Comparison of ENCODE assay signal across 17 mouse cellular contexts in the genomic region with DNA sequence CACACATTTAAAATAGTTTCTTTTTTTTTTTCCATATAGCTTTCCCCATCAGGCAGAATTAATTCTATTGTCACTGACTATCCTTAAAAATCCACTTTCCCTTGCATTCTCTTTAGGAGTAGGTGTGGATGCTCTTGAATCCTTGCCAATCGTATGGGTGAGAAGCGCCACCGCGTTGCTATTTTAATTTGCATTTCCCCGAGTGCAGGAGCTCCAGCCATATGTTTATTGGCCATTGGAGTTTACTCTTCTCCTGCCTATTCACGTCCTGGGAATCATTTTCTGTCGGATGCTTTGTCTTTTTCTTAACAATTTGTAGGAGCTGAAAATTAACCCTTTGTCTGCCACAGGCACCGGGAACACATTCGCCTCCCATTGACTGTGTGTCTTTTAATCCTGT. TPM values are rescaled to one million over a fixed set of nuclear protein-coding genes. Genes with fewer than 3 reads are reported as not detected.
DNase-seq lines count a peak whose midpoint lies in the region; ATAC-seq and TF ChIP-seq lines count a peak whose summit lies in the region.
"Had no signal": no experiment of that assay in that cellular context is flagged by ENCODE, and none has a peak within 500 bp of the region (broad histone marks: within the 10 kb centered on the region; RNA-seq: fewer than 3 reads in every experiment).

No protein-coding gene starts in this region.

- H3K9ac ChIP-seq in hindbrain, embryonic 15.5 days = no peak overlapping the region
- H3K9ac ChIP-seq in hindbrain, embryonic 11.5 days (ENCODE audit: low read depth, low read length) = no peak overlapping the region
- H3K9ac ChIP-seq: liver, embryonic 12.5 days had no signal

- H3K4me2 ChIP-seq in hindbrain, embryonic 15.5 days = peak overlapping the region; percentile 20; the same call in 1 of the 2 replicates
- H3K4me2 ChIP-seq in hindbrain, embryonic 11.5 days (replicated peaks; ENCODE audit: low read depth, low read length) = no peak overlapping the region
- H3K4me2 ChIP-seq: liver, embryonic 12.5 days had no signal

- TF ChIP-seq POLR2A in brain, embryonic 14.5 days (IDR thresholded peaks at IDR 0.05; ENCODE audit: borderline replicate concordance, extremely low read depth, insufficient read depth, insufficient read length, poor library complexity, severe bottlenecking) = no peak

- TF ChIP-seq CTCF in brain, embryonic 14.5 days (IDR thresholded peaks at IDR 0.05; ENCODE audit: borderline replicate concordance, extremely low read depth, insufficient read depth, insufficient read length) = no peak

- no peaks in the 10 kb centered on the region; the same call in 1 of the 2 replicates for H3K4me1 ChIP-seq in hindbrain, embryonic 15.5 days (replicated peaks)
- H3K4me1 ChIP-seq in hindbrain, embryonic 11.5 days (replicated peaks; ENCODE audit: control insufficient read depth, insufficient read depth, low read length) = no peaks in the 10 kb centered on the region
- H3K4me1 ChIP-seq: liver, embryonic 12.5 days had no signal

- 22% methylated on average over 9 of the region's 9 CpGs for WGBS in hindbrain, embryonic 15.5 days
- 56% methylated on average over 9 of the region's 9 CpGs for WGBS in hindbrain, embryonic 11.5 days

- H3K27ac ChIP-seq in hindbrain, embryonic 15.5 days (replicated peaks) = 0 out of 2 replicates have a peak overlapping the region, but pooled peaks have one; percentile 58
- no peak overlapping the region for H3K27ac ChIP-seq in hindbrain, embryonic 11.5 days (ENCODE audit: low read depth, low read length)
- H3K27ac ChIP-seq: limb, embryonic 10.5 days; liver, embryonic 12.5 days had no signal

- DNase-seq in hindbrain, embryonic 11.5 days (ENCODE audit: low spot score) = no peak
- DNase-seq in brain, adult 2 months (ENCODE audit: low read depth, low spot score) = peak; percentile 83
- DNase-seq in brain, embryonic 14.5 days (ENCODE audit: low read depth) = peak; percentile 87
- peak; percentile 13 to 23 for DNase-seq in left cerebral cortex, postnatal 36 days (ENCODE audit: low spot score in 2 of 2)
- no peak for DNase-seq in lung, postnatal 4 days
- DNase-seq: adrenal gland, adult 2 months; cerebellum, adult 8-10 months; heart, adult 18-20 months; spleen, adult 18-20 months; thymus, postnatal 25 days had no signal

- no peak overlapping the region for H3K4me3 ChIP-seq in hindbrain, embryonic 15.5 days
- H3K4me3 ChIP-seq in hindbrain, embryonic 11.5 days (ENCODE audit: low read depth, low read length) = no peak overlapping the region
- H3K4me3 ChIP-seq: limb, embryonic 10.5 days; liver, embryonic 12.5 days had no signal

- H3K27me3 ChIP-seq in hindbrain, embryonic 15.5 days = no peaks in the 10 kb centered on the region
- H3K27me3 ChIP-seq in hindbrain, embryonic 11.5 days (ENCODE audit: control insufficient read depth, insufficient read depth, low read length) = no peaks in the 10 kb centered on the region
- H3K27me3 ChIP-seq: liver, embryonic 12.5 days had no signal

- no peaks in the 10 kb centered on the region for H3K36me3 ChIP-seq in hindbrain, embryonic 15.5 days
- H3K36me3 ChIP-seq in hindbrain, embryonic 11.5 days (ENCODE audit: control insufficient read depth, insufficient read depth, low read length) = no peaks in the 10 kb centered on the region
- H3K36me3 ChIP-seq: limb, embryonic 10.5 days; liver, embryonic 12.5 days had no signal

- H3K9me3 ChIP-seq in hindbrain, embryonic 15.5 days = no peaks in the 10 kb centered on the region
- H3K9me3 ChIP-seq in hindbrain, embryonic 11.5 days (ENCODE audit: control insufficient read depth, low read length) = no peaks in the 10 kb centered on the region
- H3K9me3 ChIP-seq: limb, embryonic 10.5 days had no signal

- no peak; the same call in 1 of the 2 replicates for ATAC-seq in hindbrain, embryonic 15.5 days (ENCODE audit: low FRiP score, low read depth)
- ATAC-seq in hindbrain, embryonic 11.5 days (ENCODE audit: low FRiP score) = no peak
- no peak for ATAC-seq in monocyte, adult 5-6 weeks (replicated peaks; ENCODE audit: insufficient number of reproducible peaks, low FRiP score, low TSS enrichment, poor library complexity, severe bottlenecking)
- ATAC-seq: CD4-positive, CD25-positive, alpha-beta regulatory T cell, adult 4 months; inflammation-experienced regulatory T-cells, adult 6 months; liver, embryonic 12.5 days; lung, postnatal 0 days had no signal

- intact Hi-C loops in left cerebral cortex, postnatal 36 days (cut with DNase I) = no loop called here

RNA-seq across cellular contexts. Expression of gene Mvb12b, which starts 48.0 kb away (rescaled TPM):
- polyA plus RNA-seq in hindbrain, embryonic 15.5 days (2015; fragmentation: Nextera tagmentation; extraction: Ambion mirVana) = 66.2 and 68.6 TPM in 2 replicates
- 36.8 and 42.4 TPM in 2 replicates for polyA plus RNA-seq in hindbrain, embryonic 11.5 days (2014; fragmentation: Nextera tagmentation; extraction: Ambion mirVana)
- polyA plus RNA-seq in brain, embryonic 14.5 days (2012; rRNA removed) = 98.9 and 133 TPM in 2 replicates
- total RNA-seq in left cerebral cortex, postnatal 36 days (2021) = 10 to 100 TPM; 83.8 to 84.3 TPM
- total RNA-seq in monocyte, adult 5-6 weeks (2017) = 1.9 to 11.9 TPM (median 6.7 TPM) in 3 replicates

Comparison
In these comparisons a context has a peak if more than half of its experiments do, and no peak if none do; other contexts are left out.
1. DNase-seq: peak in brain, adult 2 months (single experiment), brain, embryonic 14.5 days (single experiment) and left cerebral cortex, postnatal 36 days (2 of 2); none in hindbrain, embryonic 11.5 days (single experiment) and lung, postnatal 4 days (0 of 2).